Mouse (Mus musculus) midbrain, embryonic 15.5 days (tissue): ENCODE measurements around the gene Zc3h12c. TPM values are rescaled to one million over a fixed set of nuclear protein-coding genes. Genes with fewer than 3 reads are reported as not detected.

ENCODE experiments used
- ATAC-seq: fragments of 200-750 bp; cut with Nextera tagmentation; replicated peaks from 2 replicates; pipeline ENCODE4 v1.8.0; 2017; ENCODE audit warnings: moderate TSS enrichment
- H3K27ac ChIP-seq: fragments of 300-500 bp; sonication (generic); 2 replicates; pipeline ENCODE4 v1.5.1; 2015; ENCODE audit warnings: mild to moderate bottlenecking, inconsistent platforms
- H3K27me3 ChIP-seq: fragments of 300-500 bp; sonication (generic); replicated peaks from 2 replicates; pipeline ENCODE4 v1.6.1; 2015; ENCODE audit warnings: inconsistent platforms
- H3K36me3 ChIP-seq: fragments of 300-500 bp; sonication (generic); replicated peaks from 2 replicates; pipeline ENCODE4 v1.6.1; 2015; ENCODE audit warnings: inconsistent platforms
- H3K4me1 ChIP-seq: fragments of 300-500 bp; sonication (generic); 2 replicates; pipeline ENCODE4 v1.6.1; 2015; ENCODE audit warnings: inconsistent platforms
- H3K4me2 ChIP-seq: fragments of 300-500 bp; sonication (generic); 2 replicates; pipeline ENCODE4 v1.6.1; 2015; ENCODE audit warnings: inconsistent platforms, mild to moderate bottlenecking, moderate library complexity
- H3K4me3 ChIP-seq: fragments of 300-500 bp; sonication (generic); 2 replicates; pipeline ENCODE4 v1.5.1; 2015; ENCODE audit warnings: mild to moderate bottlenecking, inconsistent platforms
- H3K9ac ChIP-seq: fragments of 300-500 bp; sonication (generic); 2 replicates; pipeline ENCODE4 v1.6.1; 2015; ENCODE audit warnings: mild to moderate bottlenecking, inconsistent platforms
- H3K9me3 ChIP-seq: fragments of 300-500 bp; sonication (generic); 2 replicates; pipeline ENCODE4 v1.6.1; 2016; ENCODE audit warnings: inconsistent platforms
- WGBS: fragments of 180-500 bp; shearing (Covaris S2); methylation state at CpG from one replicate; pipeline ENCODE4 v1.1.7; 2015; ENCODE audit warnings: mixed read lengths; 5-methylcytosine and 5-hydroxymethylcytosine counted together
- polyA plus RNA-seq: library from polyadenylated mRNA; unstranded; fragments of >200 nt; fragmentation: Nextera tagmentation; extraction: Ambion mirVana; gene quantifications from 2 replicates; pipeline ENCODE4 v1.2.1, GENCODE M21; 2015

Zc3h12c gene
- polyA plus RNA-seq, 1 experiment from 2014 or later, result 6.4 TPM

DNA sequence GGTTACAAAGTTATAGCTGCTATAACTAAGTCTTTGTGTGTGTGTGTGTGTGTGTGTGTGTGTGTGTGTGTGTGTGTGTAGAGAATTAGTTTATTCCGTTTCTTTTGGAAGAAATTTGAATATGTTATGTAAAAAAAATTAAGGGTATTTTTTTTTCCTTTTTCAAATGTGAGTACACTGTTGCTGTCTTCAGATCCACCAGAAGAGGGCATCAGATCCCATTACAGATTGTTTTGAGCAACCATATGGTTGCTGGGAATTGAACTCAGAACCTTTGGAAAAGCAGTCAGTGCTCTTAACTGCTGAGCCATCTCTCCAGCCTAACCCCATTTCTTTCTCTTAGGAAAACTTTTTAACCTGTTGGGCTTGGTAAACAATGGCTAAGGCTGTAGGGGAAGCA is 7.9 kb downstream of the Zc3h12c start:
- H3K9ac ChIP-seq, result no peak overlapping the region
- no peak for ATAC-seq
- no peak overlapping the region for H3K4me2 ChIP-seq
- no peak overlapping the region for H3K4me3 ChIP-seq
- no peaks in the 10 kb centered on the region for H3K9me3 ChIP-seq
- H3K4me1 ChIP-seq, result 0 out of 2 replicates have a peak, but pooled peaks cover 7% of the 10 kb centered on the region
- WGBS, result 85% methylated on average over 1 of the region's 1 CpGs
- H3K36me3 ChIP-seq, result no peaks in the 10 kb centered on the region
- no peaks in the 10 kb centered on the region for H3K27me3 ChIP-seq
- H3K27ac ChIP-seq, result no peak overlapping the region

DNA sequence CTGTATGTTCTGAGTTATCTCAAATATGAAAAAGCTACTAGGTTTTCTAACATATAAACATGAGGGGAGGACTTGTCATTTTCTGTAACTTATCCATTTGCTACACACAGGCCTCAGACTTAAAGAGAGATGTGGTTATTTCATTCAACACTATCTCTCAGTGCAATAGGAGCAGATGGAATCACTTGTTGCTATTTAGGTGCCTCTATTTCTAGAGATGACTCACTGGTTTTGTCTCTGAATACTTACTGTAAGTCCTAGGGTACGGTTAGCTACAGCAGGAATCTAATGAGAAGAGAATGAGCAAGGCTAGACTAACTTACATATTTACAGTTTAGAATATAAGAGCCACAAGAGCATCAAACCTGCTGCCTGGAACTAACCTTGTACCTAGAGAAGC is 9.8 kb downstream of the Zc3h12c start:
- Histone ChIP-seq H3K4me2 (no peak overlapping the region), H3K9ac (no peak overlapping the region), H3K4me3 (no peak overlapping the region), H3K36me3 (no peaks in the 10 kb centered on the region), H3K27ac (no peak overlapping the region), H3K27me3 (no peaks in the 10 kb centered on the region), H3K4me1 (peaks cover 2% of the 10 kb centered on the region), H3K9me3 (no peaks in the 10 kb centered on the region)
- no peak for ATAC-seq
- 91% methylated on average over 1 of the region's 1 CpGs for WGBS

DNA sequence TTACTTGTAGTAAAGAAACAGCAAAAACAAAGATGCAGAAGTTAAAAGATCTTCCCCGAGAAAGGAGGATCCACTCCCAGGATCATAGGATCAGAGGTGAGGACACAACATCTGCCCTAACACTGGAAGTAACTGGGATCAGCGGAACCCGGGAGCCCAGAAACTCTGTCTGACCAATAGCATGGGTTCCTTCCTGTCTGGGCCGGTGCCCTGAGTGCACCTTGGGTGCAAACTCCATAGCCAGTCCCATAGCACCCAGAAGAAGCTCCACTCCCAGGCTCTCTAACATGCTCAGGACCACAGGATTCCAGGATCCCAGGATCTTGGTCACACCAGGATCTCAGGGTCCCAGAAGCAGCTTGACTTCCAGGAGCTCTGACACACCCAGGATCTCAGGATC is 13.0 kb downstream of the Zc3h12c start:
- Histone ChIP-seq H3K9me3 (no peaks in the 10 kb centered on the region), H3K27ac (no peak overlapping the region), H3K36me3 (no peaks in the 10 kb centered on the region), H3K4me3 (no peak overlapping the region), H3K4me2 (no peak overlapping the region), H3K4me1 (peaks cover 19% of the 10 kb centered on the region), H3K9ac (no peak overlapping the region), H3K27me3 (no peaks in the 10 kb centered on the region)
- no peak for ATAC-seq
- 89% methylated on average over 4 of the region's 4 CpGs for WGBS

DNA sequence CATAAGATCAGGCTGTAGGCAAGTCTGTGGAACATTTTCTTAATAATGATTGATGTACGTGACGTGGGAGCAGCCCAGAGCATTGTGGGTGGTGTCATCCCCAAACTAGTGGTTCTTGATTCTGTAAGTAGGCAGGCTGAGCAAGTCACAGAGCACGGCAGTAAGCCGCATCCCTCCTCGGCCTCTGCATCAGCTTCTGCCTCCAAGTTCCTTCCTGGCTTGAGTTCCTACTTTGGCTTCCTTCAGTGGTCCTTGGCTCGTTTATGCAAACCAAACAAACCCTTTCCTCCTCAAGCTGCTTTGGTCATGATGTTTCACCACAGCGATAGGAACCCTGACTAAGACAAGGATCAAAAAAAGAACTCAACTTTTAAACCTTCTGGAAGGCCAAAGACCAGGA is 14.1 kb downstream of the Zc3h12c start:
- Histone ChIP-seq H3K4me1 (peaks cover 22% of the 10 kb centered on the region), H3K9me3 (no peaks in the 10 kb centered on the region), H3K4me3 (no peak overlapping the region), H3K27me3 (no peaks in the 10 kb centered on the region), H3K36me3 (no peaks in the 10 kb centered on the region), H3K9ac (no peak overlapping the region), H3K4me2 (no peak overlapping the region), H3K27ac (no peak overlapping the region)
- WGBS, result 67% methylated on average over 7 of the region's 7 CpGs
- ATAC-seq, result no peak

- H3K27me3 ChIP-seq, result no peaks in the 10 kb centered on the region
- H3K36me3 ChIP-seq, result no peaks in the 10 kb centered on the region
- peak overlapping the region; percentile 57 for H3K27ac ChIP-seq
- no peaks in the 10 kb centered on the region for H3K9me3 ChIP-seq
- peaks cover 39% of the 10 kb centered on the region for H3K4me1 ChIP-seq
- 26% methylated on average over 6 of the region's 6 CpGs for WGBS
- ATAC-seq, result no peak
- no peak overlapping the region for H3K4me3 ChIP-seq
- H3K4me2 ChIP-seq, result no peak overlapping the region
- H3K9ac ChIP-seq, result no peak overlapping the region
Observed at GRCm38 (mm10) chr9:52152076-52152826, 16.1 kb downstream of the Zc3h12c start.

- Histone ChIP-seq H3K4me1 (peaks cover 52% of the 10 kb centered on the region), H3K4me3 (no peak overlapping the region), H3K27me3 (no peaks in the 10 kb centered on the region), H3K36me3 (no peaks in the 10 kb centered on the region), H3K9me3 (no peaks in the 10 kb centered on the region), H3K27ac (peak overlapping the region; percentile 74), H3K9ac (no peak overlapping the region), H3K4me2 (peak overlapping the region; percentile 39)
- no peak for ATAC-seq
- 54% methylated on average over 6 of the region's 6 CpGs for whole genome bisulfite sequencing
Observed at GRCm38 (mm10) chr9:52149768-52150167, 18.6 kb downstream of the Zc3h12c start.

GRCm38 (mm10) chr9:52149286-52149685 is 19.1 kb downstream of the Zc3h12c start:
- H3K9ac ChIP-seq, result peak overlapping the region; percentile 23; the same call in 1 of the 2 replicates
- peaks cover 56% of the 10 kb centered on the region for H3K4me1 ChIP-seq
- peak overlapping the region; percentile 74 for H3K27ac ChIP-seq
- no peaks in the 10 kb centered on the region for H3K9me3 ChIP-seq
- H3K4me3 ChIP-seq, result peak overlapping the region; percentile 34
- H3K4me2 ChIP-seq, result peak overlapping the region; percentile 39
- no peaks in the 10 kb centered on the region for H3K36me3 ChIP-seq
- peak; percentile 84 for ATAC-seq
- WGBS, result 3% methylated on average over 4 of the region's 4 CpGs
- no peaks in the 10 kb centered on the region for H3K27me3 ChIP-seq

- H3K9me3 ChIP-seq, result no peaks in the 10 kb centered on the region
- H3K9ac ChIP-seq, result peak overlapping the region; percentile 23
- peak overlapping the region; percentile 39 for H3K4me2 ChIP-seq
- peak overlapping the region; percentile 74 for H3K27ac ChIP-seq
- no peaks in the 10 kb centered on the region for H3K27me3 ChIP-seq
- peak overlapping the region; percentile 34 for H3K4me3 ChIP-seq
- H3K4me1 ChIP-seq, result peaks cover 57% of the 10 kb centered on the region
- ATAC-seq, result no peak
- H3K36me3 ChIP-seq, result no peaks in the 10 kb centered on the region
- 7% methylated on average over 4 of the region's 4 CpGs for WGBS
Observed at GRCm38 (mm10) chr9:52148831-52149230, 19.5 kb downstream of the Zc3h12c start.

- Histone ChIP-seq H3K27me3 (no peaks in the 10 kb centered on the region), H3K9ac (peak overlapping the region; percentile 23), H3K4me2 (peak overlapping the region; percentile 39), H3K4me1 (peaks cover 55% of the 10 kb centered on the region), H3K36me3 (no peaks in the 10 kb centered on the region), H3K9me3 (no peaks in the 10 kb centered on the region), H3K27ac (peak overlapping the region; percentile 74), H3K4me3 (peak overlapping the region; percentile 34)
- ATAC-seq, result no peak
- WGBS, result 6% methylated on average over 3 of the region's 3 CpGs
Observed at GRCm38 (mm10) chr9:52148311-52148710, 20.1 kb downstream of the Zc3h12c start.

DNA sequence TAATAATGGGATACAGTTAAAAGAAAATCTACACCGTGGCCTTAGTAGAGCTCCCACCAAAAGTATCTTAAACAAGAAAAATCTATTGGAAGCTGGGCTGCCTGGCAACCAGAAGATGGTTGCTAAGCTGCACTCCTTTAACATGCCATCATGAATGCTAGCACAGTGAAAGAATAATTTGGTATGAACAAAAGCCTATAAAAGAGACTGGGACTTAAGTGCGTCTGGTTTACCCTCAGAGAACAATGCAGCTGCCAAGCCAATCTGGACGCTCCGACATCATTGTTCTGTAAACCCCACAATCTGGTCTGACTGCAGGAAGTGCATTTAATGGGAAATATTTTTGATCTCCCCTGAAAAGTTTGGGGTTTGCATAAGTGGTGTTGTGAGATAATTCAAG is 22.1 kb downstream of the Zc3h12c start:
- H3K9ac ChIP-seq, result no peak overlapping the region
- 10% methylated on average over 4 of the region's 4 CpGs for WGBS

GRCm38 (mm10) chr9:52132771-52133170 is 35.6 kb downstream of the Zc3h12c start:
- WGBS, result 82% methylated on average over 2 of the region's 2 CpGs
- no peak overlapping the region for H3K4me3 ChIP-seq
- no peaks in the 10 kb centered on the region for H3K27me3 ChIP-seq
- H3K9ac ChIP-seq, result no peak overlapping the region
- no peak overlapping the region for H3K27ac ChIP-seq
- peaks cover 3% of the 10 kb centered on the region; the same call in 1 of the 2 replicates for H3K4me1 ChIP-seq
- no peak for ATAC-seq
- no peak overlapping the region for H3K4me2 ChIP-seq
- H3K36me3 ChIP-seq, result no peaks in the 10 kb centered on the region
- H3K9me3 ChIP-seq, result no peaks in the 10 kb centered on the region

More for the DNA sequence above, 22.1 kb downstream of the Zc3h12c start:
- peak overlapping the region; percentile 16 for H3K4me3 ChIP-seq
- peaks cover 51% of the 10 kb centered on the region for H3K4me1 ChIP-seq
- no peaks in the 10 kb centered on the region for H3K36me3 ChIP-seq
- H3K9me3 ChIP-seq, result no peaks in the 10 kb centered on the region
- peak overlapping the region; percentile 46 for H3K27ac ChIP-seq
- no peaks in the 10 kb centered on the region for H3K27me3 ChIP-seq
- peak; percentile 73 for ATAC-seq
- peak overlapping the region; percentile 35 for H3K4me2 ChIP-seq

GRCm38 (mm10) chr9:52130348-52130747 is 38.0 kb downstream of the Zc3h12c start:
- Histone ChIP-seq H3K4me3 (no peak overlapping the region), H3K9me3 (no peaks in the 10 kb centered on the region), H3K9ac (no peak overlapping the region), H3K4me1 (peaks cover 3% of the 10 kb centered on the region; the same call in 1 of the 2 replicates), H3K4me2 (no peak overlapping the region), H3K27ac (no peak overlapping the region), H3K27me3 (no peaks in the 10 kb centered on the region), H3K36me3 (peaks cover 4% of the 10 kb centered on the region; the same call in 1 of the 2 replicates)
- 75% methylated on average over 4 of the region's 4 CpGs for WGBS
- ATAC-seq, result no peak

GRCm38 (mm10) chr9:52125225-52125624 is 43.1 kb downstream of the Zc3h12c start:
- 93% methylated on average over 6 of the region's 6 CpGs for WGBS
- ATAC-seq, result no peak
- Histone ChIP-seq H3K4me3 (no peak overlapping the region), H3K4me1 (no peaks in the 10 kb centered on the region), H3K36me3 (peaks cover 4% of the 10 kb centered on the region; the same call in 1 of the 2 replicates), H3K4me2 (no peak overlapping the region), H3K9me3 (no peaks in the 10 kb centered on the region), H3K27ac (no peak overlapping the region), H3K9ac (no peak overlapping the region), H3K27me3 (no peaks in the 10 kb centered on the region)
